Mouse (Mus musculus) kidney, adult 2 months (tissue): ENCODE measurements at regions not wholly inside any gene's neighbourhood (a gene's known extent, or its start where the extent isn't known, plus 50 kb on each side); places are given as distances from the start of the nearest gene placed in this dataset.

Experiments
- CTCF ChIP-seq: fragments of 200-500 bp; conservative IDR thresholded peaks from 2 replicates; pipeline ENCODE4 v1.5.1; 2011; ENCODE audit warnings: low read depth, mild to moderate bottlenecking, control low read depth, low read length, moderate library complexity, mixed read lengths; ENCODE audit not compliant: insufficient read depth, insufficient read length
- POLR2A ChIP-seq: fragments of 200-500 bp; IDR thresholded peaks from one replicate; pipeline ENCODE4 v1.6.1; 2011; ENCODE audit warnings: low read depth, low read length, control low read depth

DNA sequence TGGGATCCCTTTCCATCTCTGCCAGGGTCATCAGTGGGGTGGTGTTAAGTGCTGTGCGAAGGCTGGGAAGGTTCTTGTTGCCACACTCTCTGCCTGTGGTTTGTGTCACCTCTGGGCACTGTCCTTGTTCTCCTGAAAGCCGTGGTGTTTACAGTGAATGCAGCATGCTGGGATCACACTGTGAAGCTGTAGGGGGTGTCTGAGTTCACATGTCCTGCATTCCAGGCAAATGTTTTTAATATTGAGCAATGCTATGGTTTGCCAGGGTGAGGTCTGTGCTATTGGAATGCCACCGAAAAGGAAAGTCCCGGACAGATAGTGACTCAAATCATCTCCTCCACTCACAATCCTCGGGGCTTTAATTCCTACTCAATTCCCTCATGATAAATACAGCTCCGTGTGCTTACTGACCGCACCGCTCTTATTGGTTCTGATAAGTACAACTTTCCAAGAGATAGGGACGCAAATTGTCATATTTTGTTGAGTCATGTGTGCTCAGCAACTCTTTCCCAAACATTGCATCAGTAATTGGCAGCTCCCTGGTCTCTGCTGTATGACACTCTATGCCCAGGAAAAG lies 1405.6 kb upstream of the A1bg start:
- TF ChIP-seq POLR2A: no peak
- no peak; the same call in 1 of the 2 replicates for TF ChIP-seq CTCF
